Mouse (Mus musculus) G1E (cell line): ENCODE measurements around the gene Vmn2r88.

ENCODE experiments used
- CTCF ChIP-seq: IDR thresholded peaks from 2 replicates; pipeline ENCODE4 v1.5.1; 2012; ENCODE audit warnings: low read depth, low read length, inconsistent platforms, mixed read lengths
- GATA1 ChIP-seq: IDR thresholded peaks from 2 replicates; pipeline ENCODE4 v1.6.1; 2012; ENCODE audit warnings: borderline replicate concordance, low read length, inconsistent platforms, mixed read lengths

DNA sequence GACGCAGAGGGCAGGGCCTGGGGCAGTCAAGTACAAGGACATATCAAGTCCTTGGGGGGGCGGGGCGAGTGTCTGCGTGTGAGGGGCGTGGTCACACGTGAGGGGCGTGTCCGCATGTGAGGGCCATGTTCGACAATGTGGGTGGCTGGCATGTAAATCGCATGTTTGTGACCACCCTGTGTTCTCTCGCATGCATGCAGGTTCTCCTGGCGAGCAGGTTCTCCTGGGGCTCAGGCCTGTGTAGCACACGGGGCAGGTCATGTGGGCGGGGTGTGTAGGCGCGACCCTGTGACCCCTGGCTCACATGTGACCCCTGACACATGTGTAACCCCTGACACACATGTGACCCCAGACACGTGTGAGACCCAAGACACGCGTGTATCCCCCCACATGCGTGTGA is 27.8 kb upstream of the Vmn2r88 start:
- no peak for TF ChIP-seq CTCF
- no peak for TF ChIP-seq GATA1
